Mouse (Mus musculus) embryonic facial prominence, embryonic 15.5 days (tissue): ENCODE measurements at regions not wholly inside any gene's neighbourhood (a gene's known extent, or its start where the extent isn't known, plus 50 kb on each side); places are given as distances from the start of the nearest gene placed in this dataset.

Experiments used
- ATAC-seq: fragments of 200-750 bp; cut with Nextera tagmentation; 2 replicates; pipeline ENCODE4 v1.8.0; 2017; ENCODE audit warnings: low read depth, moderate TSS enrichment; ENCODE audit not compliant: insufficient number of reproducible peaks, low FRiP score, low TSS enrichment
- H3K27ac ChIP-seq: fragments of 300-500 bp; sonication (generic); replicated peaks from 2 replicates; pipeline ENCODE4 v1.5.1; 2015; ENCODE audit warnings: mild to moderate bottlenecking, inconsistent platforms
- H3K27me3 ChIP-seq: fragments of 300-500 bp; sonication (generic); 2 replicates; pipeline ENCODE4 v1.6.1; 2015; ENCODE audit warnings: inconsistent platforms
- H3K36me3 ChIP-seq: fragments of 300-500 bp; sonication (generic); 2 replicates; pipeline ENCODE4 v1.6.1; 2015; ENCODE audit warnings: mild to moderate bottlenecking, inconsistent platforms
- H3K4me1 ChIP-seq: fragments of 300-500 bp; sonication (generic); 2 replicates; pipeline ENCODE4 v1.6.1; 2015; ENCODE audit warnings: inconsistent platforms
- H3K4me2 ChIP-seq: fragments of 300-500 bp; sonication (generic); replicated peaks from 2 replicates; pipeline ENCODE4 v1.6.1; 2015; ENCODE audit warnings: mild to moderate bottlenecking, inconsistent platforms
- H3K4me3 ChIP-seq: fragments of 300-500 bp; sonication (generic); replicated peaks from 2 replicates; pipeline ENCODE4 v1.5.1; 2015; ENCODE audit warnings: mild to moderate bottlenecking, inconsistent platforms
- H3K9ac ChIP-seq: fragments of 300-500 bp; sonication (generic); 2 replicates; pipeline ENCODE4 v1.6.1; 2015; ENCODE audit warnings: inconsistent platforms
- H3K9me3 ChIP-seq: fragments of 300-500 bp; sonication (generic); replicated peaks from 2 replicates; pipeline ENCODE4 v1.6.1; 2016; ENCODE audit warnings: inconsistent platforms
- WGBS: fragments of 180-500 bp; shearing (Covaris S2); methylation state at CpG from one replicate; pipeline ENCODE4 v1.1.7; 2015; 5-methylcytosine and 5-hydroxymethylcytosine counted together

GRCm38 (mm10) chr9:120697749-120698148, 126.5 kb downstream of the Rpl14 start:
- Histone ChIP-seq H3K4me3 (no peak overlapping the region), H3K36me3 (no peaks in the 10 kb centered on the region), H3K27me3 (no peaks in the 10 kb centered on the region), H3K4me1 (peaks cover 5% of the 10 kb centered on the region), H3K27ac (no peak overlapping the region), H3K9ac (no peak overlapping the region), H3K4me2 (no peak overlapping the region), H3K9me3 (0 out of 2 replicates have a peak, but pooled peaks cover 3% of the 10 kb centered on the region)
- WGBS, result 81% methylated on average over 7 of the region's 7 CpGs
- ATAC-seq, result peak; percentile 29; the same call in 1 of the 2 replicates

DNA sequence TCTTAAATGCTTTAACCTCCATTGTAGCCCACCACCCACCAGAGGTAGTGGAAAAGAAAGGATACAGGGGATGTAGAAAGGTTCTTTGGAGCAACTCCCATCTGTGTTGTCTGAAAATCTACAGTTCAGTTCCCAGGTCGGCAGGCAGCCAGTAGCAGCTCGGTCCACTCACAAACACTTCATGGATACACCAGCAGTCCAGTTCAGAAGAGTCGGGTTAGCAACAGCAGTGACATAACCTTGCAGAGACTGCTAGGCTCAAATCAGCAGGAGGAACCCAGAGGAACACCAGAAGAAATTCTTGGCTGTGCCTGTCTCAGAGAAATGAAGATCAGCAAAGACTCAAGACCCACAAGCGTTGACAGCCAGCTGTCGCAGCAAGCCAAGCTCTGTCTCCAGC, 128.5 kb downstream of the Rpl14 start:
- Histone ChIP-seq H3K9me3 (0 out of 2 replicates have a peak, but pooled peaks cover 3% of the 10 kb centered on the region), H3K27ac (no peak overlapping the region), H3K36me3 (no peaks in the 10 kb centered on the region), H3K4me1 (0 out of 2 replicates have a peak, but pooled peaks cover 6% of the 10 kb centered on the region), H3K4me3 (no peak overlapping the region), H3K27me3 (no peaks in the 10 kb centered on the region), H3K4me2 (no peak overlapping the region), H3K9ac (no peak overlapping the region)
- ATAC-seq, result no peak
- WGBS, result 79% methylated on average over 5 of the region's 5 CpGs

GRCm38 (mm10) chr9:120702836-120703235, 131.6 kb downstream of the Rpl14 start:
- H3K9ac ChIP-seq, result no peak overlapping the region
- no peaks in the 10 kb centered on the region for H3K9me3 ChIP-seq
- 56% methylated on average over 7 of the region's 7 CpGs for WGBS
- H3K36me3 ChIP-seq, result no peaks in the 10 kb centered on the region
- no peaks in the 10 kb centered on the region for H3K27me3 ChIP-seq
- no peak overlapping the region for H3K27ac ChIP-seq
- no peak overlapping the region for H3K4me3 ChIP-seq
- no peak overlapping the region for H3K4me2 ChIP-seq
- no peak for ATAC-seq
- H3K4me1 ChIP-seq, result peaks cover 6% of the 10 kb centered on the region; the same call in 1 of the 2 replicates

GRCm38 (mm10) chr9:120703291-120703930, 132.2 kb downstream of the Rpl14 start:
- no peaks in the 10 kb centered on the region for H3K27me3 ChIP-seq
- H3K9me3 ChIP-seq, result no peaks in the 10 kb centered on the region
- H3K4me2 ChIP-seq, result no peak overlapping the region
- WGBS, result 65% methylated on average over 10 of the region's 10 CpGs
- no peaks in the 10 kb centered on the region for H3K36me3 ChIP-seq
- H3K9ac ChIP-seq, result no peak overlapping the region
- peaks cover 10% of the 10 kb centered on the region for H3K4me1 ChIP-seq
- no peak for ATAC-seq
- no peak overlapping the region for H3K4me3 ChIP-seq
- no peak overlapping the region for H3K27ac ChIP-seq

DNA sequence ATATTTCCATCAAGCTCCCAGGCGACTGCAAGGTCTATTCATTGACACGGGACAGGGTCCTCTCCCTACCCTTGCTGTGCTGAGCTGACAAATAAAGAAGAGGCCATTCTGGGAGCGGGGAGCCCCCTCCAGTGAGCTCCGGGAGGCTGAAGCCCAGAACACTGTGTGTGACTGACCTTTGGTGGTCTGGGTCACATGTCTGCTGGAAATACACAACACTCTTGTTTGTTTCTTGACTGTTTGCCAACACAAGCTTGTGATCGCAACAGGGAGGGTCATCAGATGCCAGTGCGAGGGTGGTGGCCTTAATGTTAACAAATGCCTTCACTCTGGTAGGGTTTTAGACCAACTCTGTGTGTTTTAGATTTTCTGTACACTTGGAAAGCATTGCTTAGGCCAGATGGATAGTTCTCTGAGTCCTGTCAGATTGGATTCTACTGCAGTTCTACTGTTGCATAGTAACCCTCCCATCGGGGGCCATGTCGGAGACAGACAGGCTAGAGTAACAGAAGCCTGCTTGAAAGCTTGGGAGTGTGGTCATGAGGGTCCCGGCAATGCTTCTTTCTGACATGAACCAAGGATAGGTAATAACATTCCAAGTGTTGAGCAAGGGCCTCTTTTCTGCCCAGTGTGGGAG, 135.4 kb downstream of the Rpl14 start:
- no peak for ATAC-seq

DNA sequence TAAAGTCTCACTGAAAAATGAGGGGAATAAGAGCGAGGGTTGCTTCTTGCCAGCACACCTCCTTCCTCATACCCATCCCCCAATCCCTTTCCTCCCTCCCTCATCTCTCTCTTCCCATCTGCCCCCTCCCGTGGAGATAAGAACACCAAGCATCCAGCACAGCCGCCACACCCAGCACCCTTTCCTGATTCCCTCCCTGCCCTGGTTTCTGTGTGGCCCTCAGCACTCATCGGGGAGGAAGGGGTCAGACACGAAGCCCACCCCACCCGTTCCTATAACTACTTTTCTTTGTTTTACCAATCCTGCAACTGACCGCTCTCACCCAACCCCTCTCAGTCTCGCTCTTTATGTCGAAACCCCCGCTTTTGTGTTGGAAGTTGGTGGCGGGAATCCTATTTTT, 137.3 kb downstream of the Rpl14 start:
- Histone ChIP-seq H3K36me3 (no peaks in the 10 kb centered on the region), H3K4me3 (no peak overlapping the region), H3K9ac (no peak overlapping the region)

More for the DNA sequence above, 135.4 kb downstream of the Rpl14 start:
- Histone ChIP-seq H3K9ac (no peak overlapping the region), H3K4me1 (peaks cover 17% of the 10 kb centered on the region), H3K27me3 (no peaks in the 10 kb centered on the region), H3K4me3 (no peak overlapping the region), H3K9me3 (no peaks in the 10 kb centered on the region), H3K4me2 (no peak overlapping the region), H3K27ac (no peak overlapping the region), H3K36me3 (no peaks in the 10 kb centered on the region)
- 58% methylated on average over 9 of the region's 9 CpGs for WGBS

DNA sequence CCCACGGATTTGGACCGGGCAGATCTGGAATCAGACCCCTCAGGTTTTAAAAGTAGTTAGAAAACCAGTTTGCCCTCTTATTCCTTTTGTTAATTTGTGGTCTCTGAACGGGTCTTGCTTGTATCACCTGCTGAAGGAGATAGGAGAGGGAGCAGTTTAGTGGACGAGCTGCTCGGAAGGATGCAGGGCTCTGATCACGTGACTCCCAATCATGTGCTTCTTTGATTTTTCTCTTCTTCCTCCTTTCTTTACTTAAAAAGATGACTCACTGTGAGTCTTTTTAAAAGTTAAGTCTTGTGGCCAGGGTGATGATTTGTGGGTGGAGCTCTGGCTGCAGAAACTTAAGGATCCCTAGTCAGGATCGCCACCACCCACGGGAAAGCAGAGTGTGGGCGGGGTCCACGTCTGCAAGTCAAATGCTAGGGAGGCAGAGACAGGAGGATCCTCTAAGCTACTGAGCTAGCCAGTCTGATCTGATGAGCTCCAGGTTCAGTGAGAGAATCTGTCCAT, 138.0 kb downstream of the Rpl14 start:
- H3K27me3 ChIP-seq, result no peaks in the 10 kb centered on the region
- H3K36me3 ChIP-seq, result no peaks in the 10 kb centered on the region
- H3K9me3 ChIP-seq, result no peaks in the 10 kb centered on the region
- H3K4me1 ChIP-seq, result peaks cover 12% of the 10 kb centered on the region
- 0 out of 2 replicates have a peak overlapping the region, but pooled peaks have one; percentile 17 for H3K4me2 ChIP-seq
- ATAC-seq, result no peak
- no peak overlapping the region for H3K9ac ChIP-seq
- WGBS, result 56% methylated on average over 10 of the region's 10 CpGs
- H3K27ac ChIP-seq, result no peak overlapping the region
- no peak overlapping the region for H3K4me3 ChIP-seq

More for the DNA sequence above, 137.3 kb downstream of the Rpl14 start:
- Histone ChIP-seq H3K4me2 (peak overlapping the region; percentile 17; the same call in 1 of the 2 replicates), H3K27me3 (no peaks in the 10 kb centered on the region), H3K9me3 (no peaks in the 10 kb centered on the region), H3K4me1 (peaks cover 12% of the 10 kb centered on the region), H3K27ac (no peak overlapping the region)
- no peak for ATAC-seq
- 22% methylated on average over 11 of the region's 11 CpGs for WGBS

- no peak overlapping the region for H3K9ac ChIP-seq
- WGBS, result 95% methylated on average over 2 of the region's 2 CpGs
- H3K9me3 ChIP-seq, result no peaks in the 10 kb centered on the region
- H3K36me3 ChIP-seq, result no peaks in the 10 kb centered on the region
- ATAC-seq, result no peak
- H3K4me3 ChIP-seq, result no peak overlapping the region
- H3K27me3 ChIP-seq, result no peaks in the 10 kb centered on the region
- no peak overlapping the region for H3K4me2 ChIP-seq
- H3K27ac ChIP-seq, result no peak overlapping the region
- H3K4me1 ChIP-seq, result peaks cover 30% of the 10 kb centered on the region
Measured at GRCm38 (mm10) chr9:120712987-120713386, 141.7 kb downstream of the Rpl14 start.

DNA sequence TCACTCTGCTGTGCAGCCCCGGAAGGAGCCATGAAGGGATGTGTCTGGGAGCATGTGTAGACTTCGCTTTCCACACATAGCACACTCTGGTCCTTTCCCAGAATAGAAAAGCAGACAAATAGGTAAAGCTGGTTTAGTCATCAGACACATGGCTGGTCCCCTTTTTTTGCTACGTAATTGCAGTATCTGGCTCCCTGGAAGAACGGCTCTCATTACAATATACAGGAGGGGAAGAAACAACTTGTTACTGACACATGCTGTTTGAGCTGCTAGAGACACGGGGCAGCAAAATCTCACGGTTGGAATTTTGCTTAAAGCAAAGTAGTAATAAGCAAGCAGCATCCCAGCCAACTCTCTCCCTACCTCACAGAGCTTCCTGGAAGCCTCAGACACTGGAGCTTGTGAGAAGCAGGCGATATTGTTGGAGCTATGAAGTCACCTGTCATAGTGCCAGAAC, 144.4 kb downstream of the Rpl14 start:
- ATAC-seq, result no peak
- Histone ChIP-seq H3K9ac (no peak overlapping the region), H3K9me3 (no peaks in the 10 kb centered on the region), H3K27ac (peak overlapping the region; percentile 74), H3K4me3 (no peak overlapping the region), H3K36me3 (no peaks in the 10 kb centered on the region), H3K4me2 (no peak overlapping the region), H3K27me3 (no peaks in the 10 kb centered on the region), H3K4me1 (peaks cover 19% of the 10 kb centered on the region)
- 37% methylated on average over 7 of the region's 7 CpGs for WGBS

DNA sequence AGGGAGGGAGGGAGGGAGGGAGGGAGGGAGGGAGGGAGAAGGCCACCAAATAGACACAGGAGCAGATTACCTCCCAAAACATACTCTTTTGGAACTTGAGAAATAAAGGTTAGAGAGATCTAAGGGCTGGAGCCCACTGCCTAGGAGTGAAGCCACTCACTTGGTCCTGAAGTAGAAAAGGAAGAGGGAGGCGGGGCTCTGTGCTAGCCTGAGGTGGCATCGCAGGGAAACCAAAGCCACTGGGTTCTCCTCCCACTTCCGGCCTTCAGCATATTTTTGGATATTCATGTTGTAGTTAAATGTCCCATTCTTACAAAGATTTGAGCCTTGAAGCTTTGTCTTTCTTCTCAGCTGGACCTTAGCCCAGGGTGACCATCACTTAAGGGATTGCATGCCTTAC, 147.6 kb downstream of the Rpl14 start:
- Histone ChIP-seq H3K4me3 (no peak overlapping the region), H3K36me3 (no peaks in the 10 kb centered on the region), H3K4me2 (no peak overlapping the region), H3K27ac (no peak overlapping the region), H3K9ac (no peak overlapping the region), H3K4me1 (peaks cover 19% of the 10 kb centered on the region), H3K27me3 (no peaks in the 10 kb centered on the region), H3K9me3 (no peaks in the 10 kb centered on the region)
- ATAC-seq, result no peak
- 75% methylated on average over 3 of the region's 3 CpGs for WGBS

GRCm38 (mm10) chr9:120721451-120722123, 150.3 kb downstream of the Rpl14 start:
- WGBS, result 87% methylated on average over 9 of the region's 9 CpGs
- H3K27me3 ChIP-seq, result no peaks in the 10 kb centered on the region

More at GRCm38 (mm10) chr9:120721451-120722123, 150.3 kb downstream of the Rpl14 start:
- no peak overlapping the region for H3K4me2 ChIP-seq
- ATAC-seq, result no peak
- no peak overlapping the region for H3K9ac ChIP-seq
- no peak overlapping the region for H3K27ac ChIP-seq
- no peaks in the 10 kb centered on the region for H3K36me3 ChIP-seq
- no peak overlapping the region for H3K4me3 ChIP-seq
- no peaks in the 10 kb centered on the region for H3K4me1 ChIP-seq
- H3K9me3 ChIP-seq, result no peaks in the 10 kb centered on the region
